Mouse (Mus musculus) MEL (cell line): ENCODE measurements around the gene Sptssa. TPM values are rescaled to one million over a fixed set of nuclear protein-coding genes. Genes with fewer than 3 reads are reported as not detected.

Experiments
- DNase-seq: peaks from one replicate; pipeline ENCODE4 v3.0.0; 2011; ENCODE audit warnings: low read depth, low spot score
- H3K27ac ChIP-seq: 2 replicates; pipeline ENCODE4 v1.5.1; 2012; ENCODE audit warnings: low read depth, mild to moderate bottlenecking, control low read depth, low read length, moderate library complexity; ENCODE audit not compliant: control insufficient read depth
- H3K27me3 ChIP-seq, 2 experiments: fragments of 150-350 bp in 1 of 2; sonication (generic) in 1 of 2; 2 replicates each; pipeline ENCODE4 v1.6.1; 2012; ENCODE audit warnings: low read length in 2 of 2, mild to moderate bottlenecking in 2 of 2, improper control_type of control experiment in 1 of 2, moderate library complexity in 1 of 2; ENCODE audit not compliant: insufficient read depth in 2 of 2, control insufficient read depth in 1 of 2
- H3K36me3 ChIP-seq, 2 experiments: 2 replicates each; pipeline ENCODE4 v1.6.1; 2012 to 2014; ENCODE audit warnings: low read length in 2 of 2, improper control_type of control experiment in 1 of 2, inconsistent platforms in 1 of 2, mild to moderate bottlenecking in 1 of 2; ENCODE audit not compliant: insufficient read depth in 2 of 2, control insufficient read depth in 1 of 2
- H3K4me1 ChIP-seq, 2 experiments: fragments of 150-350 bp in 1 of 2; sonication (generic) in 1 of 2; 2 replicates each; pipeline ENCODE4 v1.6.1; 2012; ENCODE audit warnings: low read length in 2 of 2, improper control_type of control experiment in 1 of 2, mild to moderate bottlenecking in 1 of 2; ENCODE audit not compliant: insufficient read depth in 2 of 2, control insufficient read depth in 1 of 2
- H3K4me3 ChIP-seq, 2 experiments: fragments of 150-350 bp in 1 of 2; sonication (generic) in 1 of 2; 2 replicates each; pipeline ENCODE4 v1.5.1; 2012; ENCODE audit warnings: low read depth in 2 of 2, low read length in 2 of 2, mild to moderate bottlenecking in 2 of 2, moderate library complexity in 2 of 2, control low read depth in 1 of 2, improper control_type of control experiment in 1 of 2; ENCODE audit not compliant: control insufficient read depth in 1 of 2, insufficient read depth in 1 of 2
- H3K79me2 ChIP-seq: 2 replicates; pipeline ENCODE4 v1.6.1; 2012; ENCODE audit warnings: mild to moderate bottlenecking, low read length, moderate library complexity; ENCODE audit not compliant: control insufficient read depth, poor library complexity, insufficient read depth
- H3K9ac ChIP-seq: 2 replicates; pipeline ENCODE4 v1.6.1; 2012; ENCODE audit warnings: low read depth, mild to moderate bottlenecking, control low read depth, low read length, moderate library complexity; ENCODE audit not compliant: control insufficient read depth, poor library complexity, severe bottlenecking
- H3K9me3 ChIP-seq: fragments of 150-350 bp; sonication (generic); replicated peaks from 2 replicates; pipeline ENCODE4 v1.6.1; 2012; ENCODE audit warnings: mild to moderate bottlenecking, low read length, improper control_type of control experiment, moderate library complexity; ENCODE audit not compliant: insufficient read depth
- CHD1 ChIP-seq: IDR thresholded peaks from 2 replicates; pipeline ENCODE4 v1.6.1; 2012; ENCODE audit warnings: low read depth, mild to moderate bottlenecking, inconsistent platforms, low read length, improper control_type of control experiment
- CHD2 ChIP-seq: IDR thresholded peaks from 2 replicates; pipeline ENCODE4 v1.6.1; 2011; ENCODE audit warnings: low read length, improper control_type of control experiment
- ELF1 ChIP-seq: IDR thresholded peaks from 2 replicates; pipeline ENCODE4 v1.6.1; 2014; ENCODE audit warnings: low read depth, mild to moderate bottlenecking, inconsistent platforms, low read length, improper control_type of control experiment, moderate library complexity
- EP300 ChIP-seq, 2 experiments: IDR thresholded peaks; 2 replicates each; pipeline ENCODE4 v1.6.1; 2011; ENCODE audit warnings: improper control_type of control experiment in 2 of 2, low read length in 2 of 2, low read depth in 1 of 2, mild to moderate bottlenecking in 1 of 2
- ETS1 ChIP-seq: IDR thresholded peaks from 2 replicates; pipeline ENCODE4 v1.6.1; 2012; ENCODE audit warnings: low read depth, mild to moderate bottlenecking, inconsistent platforms, low read length, improper control_type of control experiment, moderate library complexity
- GABPA ChIP-seq: IDR thresholded peaks from 2 replicates; pipeline ENCODE4 v1.6.1; 2012; ENCODE audit warnings: low read depth, mild to moderate bottlenecking, inconsistent platforms, low read length, improper control_type of control experiment, moderate library complexity
- JUND ChIP-seq: IDR thresholded peaks from 2 replicates; pipeline ENCODE4 v1.6.1; 2011; ENCODE audit warnings: low read depth, mild to moderate bottlenecking, improper control_type of control experiment, low read length
- MAFK ChIP-seq: IDR thresholded peaks from 2 replicates; pipeline ENCODE4 v1.6.1; 2011; ENCODE audit warnings: low read depth, mild to moderate bottlenecking, low read length, improper control_type of control experiment, borderline replicate concordance
- MEF2A ChIP-seq: IDR thresholded peaks from 2 replicates; pipeline ENCODE4 v1.6.1; 2014; ENCODE audit warnings: low read depth, mild to moderate bottlenecking, inconsistent platforms, low read length, improper control_type of control experiment; ENCODE audit not compliant: poor library complexity, insufficient replicate concordance, severe bottlenecking; ENCODE audit errors: extremely low read depth
- MXI1 ChIP-seq: IDR thresholded peaks from 2 replicates; pipeline ENCODE4 v1.6.1; 2011; ENCODE audit warnings: mild to moderate bottlenecking, low read depth, low read length, improper control_type of control experiment
- MYB ChIP-seq: IDR thresholded peaks from 2 replicates; pipeline ENCODE4 v1.6.1; 2011; ENCODE audit warnings: mild to moderate bottlenecking, low read depth, low read length, improper control_type of control experiment
- MYC ChIP-seq: IDR thresholded peaks from 2 replicates; pipeline ENCODE4 v1.6.1; 2011; ENCODE audit warnings: low read depth, mild to moderate bottlenecking, low read length, improper control_type of control experiment, moderate library complexity
- POLR2AphosphoS2 ChIP-seq: IDR thresholded peaks from 2 replicates; pipeline ENCODE4 v1.6.1; 2011; ENCODE audit warnings: low read length, improper control_type of control experiment
- SMC3 ChIP-seq: IDR thresholded peaks from 2 replicates; pipeline ENCODE4 v1.6.1; 2011; ENCODE audit warnings: low read depth, low read length, improper control_type of control experiment
- TAL1 ChIP-seq: IDR thresholded peaks from 2 replicates; pipeline ENCODE4 v1.6.1; 2012; ENCODE audit warnings: mild to moderate bottlenecking, inconsistent platforms, low read length, moderate library complexity, mixed read lengths
- TBP ChIP-seq: IDR thresholded peaks from 2 replicates; pipeline ENCODE4 v1.8.0; 2011; ENCODE audit warnings: low read depth, low read length, improper control_type of control experiment
- TCF12 ChIP-seq: IDR thresholded peaks from 2 replicates; pipeline ENCODE4 v1.6.1; 2014; ENCODE audit warnings: low read depth, mild to moderate bottlenecking, inconsistent platforms, low read length, improper control_type of control experiment, moderate library complexity
- USF1 ChIP-seq: IDR thresholded peaks from 2 replicates; pipeline ENCODE4 v1.6.1; 2014; ENCODE audit warnings: low read depth, mild to moderate bottlenecking, inconsistent platforms, low read length, improper control_type of control experiment, moderate library complexity
- ZKSCAN1 ChIP-seq: IDR thresholded peaks from 2 replicates; pipeline ENCODE4 v1.6.1; 2012; ENCODE audit warnings: low read depth, mild to moderate bottlenecking, inconsistent platforms, low read length, improper control_type of control experiment, moderate library complexity
- ZMIZ1 ChIP-seq: IDR thresholded peaks from 2 replicates; pipeline ENCODE4 v1.6.1; 2012; ENCODE audit warnings: low read depth, mild to moderate bottlenecking, inconsistent platforms, low read length, improper control_type of control experiment, moderate library complexity
- ZNF384 ChIP-seq: IDR thresholded peaks from 2 replicates; pipeline ENCODE4 v1.6.1; 2012; ENCODE audit warnings: low read depth, mild to moderate bottlenecking, inconsistent platforms, low read length, improper control_type of control experiment
- polyA plus RNA-seq, 2 experiments: library from polyadenylated mRNA; stranded (reverse) in 1 of 2; unstranded in 1 of 2; fragments of >175 nt in 1 of 2; fragments of >200 nt in 1 of 2; gene quantifications; 2 replicates each; pipeline versions ENCODE4 v1.2.1 to v1.2.4; 2012; ENCODE audit warnings: low replicate concordance in 2 of 2, low read depth in 1 of 2; ENCODE audit not compliant: insufficient read length in 2 of 2, insufficient read depth in 1 of 2, missing spikeins in 1 of 2
- total RNA-seq: library from RNA; depleted of rRNA; stranded (reverse); fragments of 300-350 nt; gene quantifications from 2 replicates; pipeline ENCODE4 v1.2.3, GENCODE M21; 2012

Sptssa gene
- total and polyA plus RNA-seq, 3 experiments: 58.1 to 166 TPM; not detected in 1

DNA sequence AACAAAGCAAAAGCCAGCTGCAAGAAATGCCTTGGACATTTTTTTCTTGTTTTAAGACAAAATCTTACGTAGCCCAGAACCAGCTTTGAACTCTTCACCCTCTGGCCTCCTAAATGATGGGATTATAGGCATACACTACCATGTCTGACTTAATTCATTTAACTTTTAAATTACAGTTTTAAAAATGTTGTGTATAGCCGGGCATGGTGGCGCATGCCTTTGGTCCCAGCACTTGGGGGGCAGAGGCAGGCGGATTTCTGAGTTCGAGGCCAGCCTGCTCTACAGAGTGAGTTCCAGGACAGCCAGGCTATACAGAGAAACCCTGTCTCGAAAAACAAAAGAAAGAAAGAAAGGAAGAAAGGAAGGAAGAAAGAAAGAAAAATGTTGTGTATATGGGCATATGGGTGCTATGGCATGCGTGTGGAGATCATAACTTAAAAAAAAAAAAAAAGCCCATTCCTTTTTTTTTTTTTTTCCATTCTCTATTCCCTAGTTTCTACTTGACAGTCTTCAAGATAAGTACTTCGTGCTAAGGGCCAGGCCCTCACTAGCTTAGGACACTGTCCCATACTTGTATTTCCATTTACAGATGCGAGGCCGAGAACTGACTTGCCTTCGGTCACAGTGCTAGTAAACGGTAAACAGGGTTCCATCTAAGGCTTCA lies 38.6 kb upstream of the Sptssa start:
- Histone ChIP-seq H3K79me2 (peaks cover 9% of the 10 kb centered on the region), H3K27ac (peak overlapping the region; percentile 86), H3K36me3 (peaks cover 2 to 11% of the 10 kb centered on the region in 2 experiments; a peak in 3 of 4 replicates), H3K9me3 (no peaks in the 10 kb centered on the region), H3K9ac (peak overlapping the region; percentile 91), H3K27me3 (no peaks in the 10 kb centered on the region), H3K4me3 (peak overlapping the region; percentile 73 to 81), H3K4me1 (peaks cover 3 to 13% of the 10 kb centered on the region in 2 experiments; a peak in 3 of 4 replicates)
- DNase-seq: peak; percentile 23
- TF ChIP-seq ZMIZ1 (no peak), SMC3 (no peak), GABPA (no peak), POLR2AphosphoS2 (no peak), MXI1 (no peak; the same call in 1 of the 2 replicates), USF1 (no peak), TBP (peak; percentile 66; the same call in 1 of the 2 replicates), MYB (no peak), ZKSCAN1 (no peak), ZNF384 (peak; percentile 59), CHD1 (0 out of 2 replicates have a peak, but pooled peaks have one; percentile 64), EP300 (IDR thresholded peaks at IDR 0.05; ENCODE audit: low read depth in 1 of 2, low read length in 2 of 2) (no peak)

DNA sequence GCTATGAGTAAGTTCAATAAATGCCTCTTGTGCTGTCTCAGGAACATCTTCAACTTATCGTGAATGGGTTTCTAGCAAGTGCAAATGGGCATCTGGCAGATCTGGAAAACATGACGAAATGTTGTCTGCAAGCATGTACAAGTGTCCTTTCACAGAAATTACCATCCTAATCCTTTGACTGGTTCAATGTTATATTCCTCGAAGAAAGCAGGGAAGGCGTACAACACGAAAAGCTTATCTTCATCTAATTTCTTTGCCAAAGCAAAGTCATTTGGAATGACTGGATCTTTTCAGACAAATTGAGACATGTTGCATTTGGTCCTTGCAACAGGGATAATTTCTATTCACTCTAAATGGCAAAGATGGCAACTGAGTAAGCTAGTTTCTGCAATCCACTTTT lies 32.7 kb upstream of the Sptssa start:
- no peak overlapping the region for H3K4me3 ChIP-seq
- TF ChIP-seq ETS1 (no peak), ZNF384 (no peak), MEF2A (no peak), CHD1 (no peak), CHD2 (no peak), MAFK (no peak), TCF12 (no peak), ELF1 (no peak), USF1 (no peak), JUND (no peak), TAL1 (no peak), ZKSCAN1 (no peak), MYC (no peak), SMC3 (no peak), EP300 (IDR thresholded peaks at IDR 0.05; ENCODE audit: low read depth in 1 of 2, low read length in 2 of 2) (no peak), MXI1 (no peak), TBP (no peak)
- H3K79me2 ChIP-seq: peaks cover 3% of the 10 kb centered on the region; the same call in 1 of the 2 replicates
- peaks cover 5 to 12% of the 10 kb centered on the region in 2 experiments for H3K36me3 ChIP-seq
- H3K9me3 ChIP-seq: no peaks in the 10 kb centered on the region
- H3K9ac ChIP-seq: no peak overlapping the region
- peaks cover 0 to 3% of the 10 kb centered on the region in 2 experiments; a peak in 1 of 4 replicates for H3K4me1 ChIP-seq
- H3K27me3 ChIP-seq: no peaks in the 10 kb centered on the region
- no peak for DNase-seq
- no peak overlapping the region for H3K27ac ChIP-seq
